Mouse (Mus musculus) embryonic facial prominence, embryonic 15.5 days (tissue): ENCODE results near the gene Sytl4. TPM values are rescaled to one million over a fixed set of nuclear protein-coding genes. Genes with fewer than 3 reads are reported as not detected.

ENCODE experiments used
- polyA plus RNA-seq: library from polyadenylated mRNA; unstranded; fragments of >200 nt; fragmentation: Nextera tagmentation; extraction: Ambion mirVana; gene quantifications from 2 replicates; pipeline ENCODE4 v1.2.1, GENCODE M21; 2015

Sytl4 gene
- polyA plus RNA-seq, 1 experiment from 2014 or later: 4.3 TPM

Other genes starting within 250 kb of the Sytl4 start
- 58.9 and 59.1 TPM in 2 replicates for gene Tnmd, start 130.8 kb downstream of the Sytl4 start, polyA plus RNA-seq
- gene Tspan6, start 83.4 kb downstream of the Sytl4 start, polyA plus RNA-seq: 146 and 156 TPM in 2 replicates
- 12.1 and 12.7 TPM in 2 replicates for gene Srpx2, start 73.4 kb downstream of the Sytl4 start, polyA plus RNA-seq
- 32.3 and 34.3 TPM in 2 replicates for gene Cstf2, start 77.4 kb upstream of the Sytl4 start, polyA plus RNA-seq
- 3.4 TPM in 2 replicates for gene Xkrx, start 180.3 kb upstream of the Sytl4 start, polyA plus RNA-seq
- not detected in 2 replicates for gene Arl13a, start 205.7 kb upstream of the Sytl4 start, polyA plus RNA-seq
- 0.09 TPM in 1 of 2 replicates, not detected in the other for gene Nox1, start 240.1 kb upstream of the Sytl4 start, polyA plus RNA-seq